Mouse (Mus musculus): ENCODE data around the gene Fam131a.

Gene Fam131a

GRCm38 (mm10) chr16:20695622-20696323 lies 2.7 kb downstream of the Fam131a start:
- DNase-seq (ENCODE audit: low spot score): no peak

DNA sequence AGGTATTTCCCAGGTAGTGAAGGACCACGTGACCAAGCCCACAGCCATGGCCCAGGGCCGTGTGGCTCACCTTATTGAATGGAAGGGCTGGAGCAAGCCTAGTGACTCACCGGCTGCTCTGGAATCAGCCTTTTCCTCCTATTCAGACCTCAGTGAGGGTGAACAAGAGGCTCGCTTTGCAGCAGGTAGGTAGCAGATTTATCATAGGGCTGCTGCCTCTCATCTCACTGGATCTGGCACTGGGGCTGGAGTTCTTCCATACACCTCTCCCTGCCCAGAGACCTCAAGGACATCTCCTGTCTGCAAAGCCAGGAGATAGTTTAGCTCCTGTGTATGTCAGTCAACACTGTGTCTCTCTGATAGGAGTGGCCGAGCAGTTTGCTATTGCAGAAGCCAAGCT lies 6.2 kb downstream of the Fam131a start:
- DNase-seq (ENCODE audit: low spot score): no peak

DNA sequence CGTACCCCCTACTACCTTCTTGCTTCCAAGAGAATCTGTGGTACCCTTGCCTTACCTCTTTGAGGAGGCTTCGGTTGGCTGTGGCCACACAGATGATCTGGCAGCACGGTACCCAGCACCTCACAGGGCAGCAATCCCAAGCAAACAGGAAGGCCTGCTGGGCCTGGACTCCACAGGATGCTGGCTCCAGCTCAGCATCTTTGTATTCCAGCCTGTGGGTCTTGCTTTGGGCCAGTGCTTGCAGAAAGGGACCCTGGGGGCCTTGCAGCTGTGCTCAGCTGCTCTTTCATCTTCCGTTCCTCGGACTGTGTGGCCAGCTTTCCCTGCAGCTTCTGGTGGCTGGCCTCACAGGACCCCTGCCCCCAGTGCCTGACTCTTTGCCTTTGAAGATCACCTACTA lies 7.0 kb downstream of the Fam131a start:
- DNase-seq (ENCODE audit: low spot score): no peak

DNA sequence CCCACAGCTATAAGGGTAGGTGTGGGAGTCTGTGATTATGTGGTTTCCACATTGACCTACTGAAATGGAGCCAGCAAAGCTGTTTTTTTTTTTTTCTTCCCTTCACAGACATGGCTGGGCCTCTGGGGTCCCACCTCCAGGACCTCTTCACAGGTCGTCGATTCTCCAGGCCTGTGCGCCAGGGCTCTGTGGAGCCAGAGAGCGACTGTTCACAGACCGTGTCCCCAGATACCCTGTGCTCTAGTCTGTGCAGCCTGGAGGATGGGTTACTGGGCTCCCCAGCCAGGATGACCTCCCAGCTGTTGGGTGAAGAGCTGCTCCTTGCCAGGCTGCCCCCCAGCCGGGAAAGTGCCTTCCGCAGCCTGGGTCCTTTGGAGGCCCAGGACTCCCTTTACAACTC lies 8.3 kb downstream of the Fam131a start:
- DNase-seq (ENCODE audit: low spot score): no peak

- DNase-seq (ENCODE audit: low spot score): no peak
Observed at GRCm38 (mm10) chr16:20701729-20702521, 8.9 kb downstream of the Fam131a start.

DNA sequence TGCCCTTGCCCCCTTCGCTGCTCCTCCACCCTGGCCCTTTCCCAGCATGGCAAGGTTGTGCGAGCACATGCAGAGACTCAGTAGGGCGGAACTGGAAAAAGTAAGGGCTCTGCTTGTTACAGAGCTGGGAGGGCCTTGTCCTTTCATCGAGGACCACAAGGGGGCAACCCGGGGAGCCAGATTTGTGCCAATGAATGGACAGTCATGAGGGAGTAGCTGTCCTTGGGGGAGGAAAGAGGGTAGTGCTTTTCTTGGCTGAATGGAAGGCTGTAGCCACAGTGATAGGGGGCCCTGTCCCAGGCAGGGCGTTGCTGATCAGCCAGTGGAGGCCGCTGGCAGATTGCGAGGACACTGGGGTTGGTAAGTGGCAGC lies 9.5 kb downstream of the Fam131a start:
- no peak for DNase-seq (ENCODE audit: low spot score)

DNA sequence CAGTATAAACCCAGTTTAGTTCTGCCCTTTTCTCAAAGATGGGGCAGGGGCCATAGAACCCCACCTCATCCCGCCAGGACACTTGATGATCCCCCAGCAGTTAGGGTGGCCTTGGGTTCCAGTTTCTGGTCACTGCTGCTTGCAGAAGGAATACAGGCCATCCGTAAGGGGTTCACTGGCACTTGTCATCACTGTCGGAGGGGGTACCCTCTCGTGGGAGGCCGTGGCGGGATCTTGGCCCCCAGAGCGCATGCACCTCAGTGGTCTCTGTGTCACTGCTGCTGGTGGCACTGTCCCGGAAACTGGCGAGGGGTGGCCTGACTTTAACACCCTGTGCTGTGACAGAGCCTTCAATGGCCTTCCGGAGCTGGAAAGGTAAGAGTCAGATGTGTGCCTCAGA lies 10.0 kb downstream of the Fam131a start:
- no peak for DNase-seq (ENCODE audit: low spot score)

GRCm38 (mm10) chr16:20703699-20704400 lies 10.8 kb downstream of the Fam131a start:
- no peak for DNase-seq (ENCODE audit: low spot score)

DNA sequence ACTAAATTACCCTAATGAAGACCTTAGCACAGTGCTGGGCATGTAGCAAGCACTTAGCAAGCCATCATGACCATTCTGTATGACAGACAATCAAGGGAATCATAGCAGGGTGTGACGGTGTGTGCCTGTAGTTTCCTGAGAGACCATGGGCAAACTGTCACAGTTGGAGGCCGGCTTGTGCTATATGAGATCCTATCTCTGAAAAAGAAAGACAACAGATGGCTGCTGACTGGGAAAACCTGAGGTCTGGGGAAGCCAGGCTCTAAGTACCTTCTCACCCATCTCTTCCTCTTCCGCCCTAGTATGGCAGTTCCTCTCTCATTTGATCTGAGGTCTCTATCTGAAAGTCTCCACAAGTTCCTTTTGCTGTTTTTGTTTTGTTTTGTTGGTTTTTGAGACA lies 12.7 kb downstream of the Fam131a start:
- no peak for DNase-seq (ENCODE audit: low spot score)

DNA sequence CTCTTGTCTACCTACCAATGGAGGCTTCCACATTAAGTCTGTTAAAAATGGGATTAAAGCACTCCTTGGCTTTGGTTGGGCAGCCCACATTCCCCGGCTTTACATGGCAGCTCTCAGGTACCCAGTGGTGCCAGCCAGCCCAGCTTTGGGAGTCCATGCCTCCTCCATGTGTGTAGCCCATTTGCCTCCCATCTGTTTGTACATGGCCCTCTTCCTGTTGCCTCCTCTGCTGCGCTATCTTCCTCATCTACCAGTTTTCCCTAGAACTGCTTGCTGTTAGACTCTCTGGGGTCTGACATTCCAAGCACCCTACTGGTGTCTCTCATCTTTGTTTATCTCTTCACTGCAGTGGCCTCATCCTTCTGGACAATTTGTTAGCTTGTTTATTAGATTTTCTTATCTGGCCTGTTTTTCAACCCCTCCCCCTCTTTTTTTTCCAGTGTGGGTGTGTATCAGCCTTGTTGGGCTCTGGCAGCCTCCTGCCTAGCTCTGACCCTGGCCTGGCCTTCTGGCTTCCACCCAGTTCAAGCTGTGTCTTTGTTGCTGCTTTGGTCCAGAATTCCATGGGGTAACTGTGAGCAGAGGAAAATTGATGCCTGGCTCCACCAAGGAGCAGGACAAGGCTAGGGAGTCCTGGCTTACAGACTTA lies 13.5 kb downstream of the Fam131a start:
- DNase-seq (ENCODE audit: low spot score): no peak

DNA sequence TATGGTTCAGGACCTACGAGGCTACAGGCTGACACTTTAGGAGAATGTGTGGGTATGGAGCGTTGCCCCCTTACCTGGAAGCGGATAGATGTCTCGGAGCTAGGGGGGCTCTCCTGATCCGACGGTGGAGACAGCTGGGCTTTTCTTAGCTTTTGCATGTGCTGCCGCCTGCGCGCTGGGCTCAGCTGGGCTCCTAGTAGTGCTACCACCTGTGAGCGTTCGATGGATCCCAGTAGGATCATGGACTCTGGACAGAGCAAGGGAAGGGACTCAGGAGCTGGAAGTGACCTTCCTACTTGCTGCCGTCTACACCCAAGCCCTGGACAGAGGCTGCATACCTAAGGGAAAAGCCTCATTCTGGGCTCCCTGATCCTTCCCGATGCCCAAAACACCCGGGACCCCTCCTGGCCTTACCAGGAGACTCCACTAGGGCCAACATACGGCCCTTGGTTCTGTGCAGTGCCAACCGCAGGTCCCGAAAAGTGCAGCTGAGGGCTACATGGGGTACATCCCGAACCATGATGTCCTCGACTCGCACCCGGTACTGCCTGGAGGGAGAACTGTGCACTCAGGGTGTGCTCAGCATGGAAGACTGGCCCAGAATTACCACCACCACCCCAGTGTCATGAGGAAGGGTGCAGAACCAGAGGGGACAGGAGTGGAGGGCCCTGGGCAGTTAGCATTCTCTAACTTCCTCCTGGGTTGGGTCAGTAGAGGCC lies 15.3 kb downstream of the Fam131a start:
- DNase-seq (ENCODE audit: low spot score): no peak

DNA sequence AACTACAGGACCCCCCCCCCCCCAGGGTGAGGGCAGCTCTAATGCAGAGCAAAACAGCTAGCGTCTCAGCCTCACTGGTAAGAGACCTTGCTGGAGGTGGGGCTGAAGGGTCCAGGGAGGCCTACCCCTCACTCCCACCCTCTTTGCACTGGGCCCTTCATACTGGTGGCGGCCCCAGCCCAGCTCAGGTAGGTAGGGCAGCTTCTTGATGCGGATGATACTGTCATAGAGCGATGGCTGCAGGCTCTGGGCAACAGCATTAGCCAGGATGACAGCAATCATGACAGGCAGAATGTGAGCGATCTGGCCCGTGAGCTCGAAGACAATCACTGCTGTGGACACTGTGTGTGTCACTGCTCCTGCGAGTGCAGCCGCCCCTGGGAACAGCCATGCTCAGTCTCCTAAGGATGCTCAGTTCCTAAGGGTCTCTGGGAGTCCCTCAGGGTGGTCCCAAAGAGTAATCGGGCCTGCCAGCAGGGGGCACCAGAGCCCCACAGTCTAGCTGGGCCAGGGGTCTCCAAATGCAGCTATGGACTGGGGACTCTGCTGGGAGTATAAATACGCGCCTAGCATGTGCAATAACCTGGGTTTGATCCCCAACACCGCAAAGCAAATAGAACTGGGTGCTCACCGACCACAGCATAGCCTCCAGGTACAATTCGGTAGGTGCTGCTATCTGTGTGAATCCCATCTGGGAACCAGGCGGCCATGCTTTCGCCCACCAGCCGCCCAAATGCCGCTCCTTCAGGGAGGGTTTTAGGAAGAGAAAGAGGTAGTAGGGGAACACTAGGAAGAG lies 16.1 kb downstream of the Fam131a start:
- DNase-seq (ENCODE audit: low spot score): no peak

GRCm38 (mm10) chr16:20710370-20710769 lies 17.3 kb downstream of the Fam131a start:
- DNase-seq (ENCODE audit: low spot score): no peak

GRCm38 (mm10) chr16:20710810-20711209 lies 17.8 kb downstream of the Fam131a start:
- no peak for DNase-seq (ENCODE audit: low spot score)

DNA sequence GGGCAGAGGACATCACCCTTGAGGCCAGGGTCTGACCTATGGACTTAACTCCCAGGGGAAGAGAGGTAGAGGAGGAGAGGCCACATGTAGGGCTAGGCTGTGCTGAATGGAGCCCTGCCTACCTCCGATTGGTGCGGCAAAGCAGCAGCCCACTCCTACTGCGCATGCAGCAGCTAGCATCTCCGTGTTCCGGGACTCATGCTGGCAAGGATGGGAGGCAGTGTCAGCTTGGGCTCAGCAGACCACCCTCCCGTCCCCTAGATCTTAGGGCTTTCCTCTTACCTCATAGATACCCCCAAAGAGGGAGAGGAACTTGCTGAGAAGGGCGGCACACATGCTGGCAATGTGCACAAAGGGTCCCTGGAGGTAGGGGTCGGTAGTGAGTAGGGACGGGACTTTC lies 19.1 kb downstream of the Fam131a start:
- no peak for DNase-seq (ENCODE audit: low spot score)

DNA sequence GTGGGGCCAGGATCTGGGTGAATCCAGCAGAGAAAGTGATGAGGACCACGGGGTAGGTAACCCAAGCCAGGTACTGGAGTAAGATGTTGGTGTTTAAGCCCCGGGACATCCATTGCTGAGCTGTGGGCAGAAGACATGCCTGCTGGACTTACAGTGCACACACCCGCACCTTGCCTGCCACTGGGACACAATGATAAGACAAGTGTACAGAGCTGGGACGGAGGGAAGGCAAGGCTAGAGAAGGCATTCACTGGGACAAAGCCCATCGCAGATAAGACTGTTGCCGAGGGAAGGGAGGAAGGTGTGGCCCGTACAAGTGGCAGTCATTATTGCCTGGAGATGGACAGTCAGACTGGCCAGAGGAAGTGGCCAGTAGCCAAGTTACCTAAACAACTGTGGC lies 19.8 kb downstream of the Fam131a start:
- DNase-seq (ENCODE audit: low spot score): no peak

DNA sequence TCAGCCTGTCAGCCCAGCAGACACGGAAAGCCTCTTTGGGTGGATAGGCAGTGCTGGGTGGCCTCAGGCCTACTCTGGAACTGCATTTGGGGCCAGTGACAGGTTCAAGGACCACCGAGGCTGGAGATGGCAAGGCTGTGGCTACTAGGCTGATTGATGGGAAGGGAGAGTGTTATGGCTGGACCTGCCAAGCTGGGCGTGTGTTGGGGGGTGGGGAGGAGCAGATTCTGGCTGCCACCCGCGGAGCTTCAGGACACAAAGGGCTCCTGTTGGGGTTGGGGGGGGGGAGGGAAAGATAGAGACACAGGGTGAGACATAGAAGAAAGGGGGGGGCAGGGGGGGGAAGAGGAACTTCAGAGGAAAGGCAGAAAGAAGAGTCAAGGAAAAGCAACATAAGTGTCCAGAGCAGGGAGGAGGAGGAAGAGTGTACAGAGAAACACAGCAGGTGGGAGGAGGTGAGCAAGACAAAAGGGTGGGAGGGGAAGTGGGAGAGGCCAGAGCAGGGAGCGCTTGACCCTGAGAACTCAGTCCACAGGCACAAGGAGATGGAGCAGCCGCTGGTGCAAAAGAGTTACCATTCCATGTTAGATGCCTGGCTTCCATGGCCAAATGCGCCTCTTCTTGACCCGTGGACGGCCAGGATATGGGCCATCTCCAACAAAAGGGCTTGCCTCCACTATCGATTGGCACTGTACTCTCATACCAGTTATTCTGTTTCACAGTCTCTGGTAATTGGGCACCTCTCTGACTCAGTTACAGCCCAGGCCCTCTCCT lies 21.5 kb downstream of the Fam131a start:
- no peak for DNase-seq (ENCODE audit: low spot score)

DNA sequence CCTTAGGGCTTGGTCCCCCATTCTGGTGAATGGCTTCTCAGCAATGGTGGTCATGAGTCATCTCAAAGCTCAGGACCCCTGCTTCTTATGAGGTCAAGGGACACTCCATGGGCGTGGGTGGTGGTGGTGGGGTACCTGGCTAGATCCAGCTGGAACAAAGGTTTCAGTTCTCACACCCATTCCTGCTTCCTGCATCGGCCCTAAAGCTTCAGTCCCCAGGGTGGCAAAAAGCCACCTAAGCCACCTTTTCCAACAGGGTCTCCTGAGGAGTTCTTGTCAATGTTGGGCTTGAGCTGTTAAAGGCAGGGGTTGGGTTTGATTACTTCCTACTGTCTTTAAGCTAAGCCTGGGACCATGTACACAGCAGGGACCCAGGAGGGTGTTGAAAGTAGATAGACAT lies 22.1 kb downstream of the Fam131a start:
- no peak for DNase-seq (ENCODE audit: low spot score)

GRCm38 (mm10) chr16:20715566-20715965 lies 22.5 kb downstream of the Fam131a start:
- DNase-seq (ENCODE audit: low spot score): no peak

Measured in spleen, adult 12 weeks (tissue).